Comparison of ENCODE assay signal across 18 mouse cellular contexts in genomic region chr10:108904371-108904770, GRCm38 (mm10).
A peak's percentile ranks its signal among the peaks of the same experiment; 100 is the strongest.
DNase-seq lines count a peak whose midpoint lies in the region; ATAC-seq lines count a peak whose summit lies in the region.
"Had no signal": no experiment of that assay in that cellular context is flagged by ENCODE, and none has a peak within 500 bp of the region (broad histone marks: within the 10 kb centered on the region; RNA-seq: fewer than 3 reads in every experiment).

No protein-coding gene starts in this region.

- H3K4me2 ChIP-seq in midbrain, embryonic 11.5 days = no peak overlapping the region
- no peak overlapping the region for H3K4me2 ChIP-seq in midbrain, embryonic 16.5 days (ENCODE audit: low read length)
- H3K4me2 ChIP-seq: embryonic facial prominence, embryonic 12.5 days; forebrain, embryonic 15.5 days; hindbrain, embryonic 12.5 days had no signal

- intact Hi-C loops in left cerebral cortex, postnatal 10 days (cut with DNase I) = no loop called here

- H3K4me3 ChIP-seq in midbrain, embryonic 11.5 days (ENCODE audit: low read depth, low read length) = no peak overlapping the region
- H3K4me3 ChIP-seq in midbrain, embryonic 16.5 days (ENCODE audit: low read depth, low read length) = no peak overlapping the region
- no peak overlapping the region for H3K4me3 ChIP-seq in heart, embryonic 10.5 days
- H3K4me3 ChIP-seq: embryonic facial prominence, embryonic 12.5 days; forebrain, embryonic 15.5 days; heart, adult 2 months; hindbrain, embryonic 12.5 days had no signal

- no peaks in the 10 kb centered on the region for H3K4me1 ChIP-seq in midbrain, embryonic 11.5 days (ENCODE audit: control insufficient read depth, insufficient read depth, low read length)
- H3K4me1 ChIP-seq in midbrain, embryonic 16.5 days (ENCODE audit: control insufficient read depth, insufficient read depth, low read length) = 0 out of 2 replicates have a peak, but pooled peaks cover 3% of the 10 kb centered on the region
- H3K4me1 ChIP-seq in heart, embryonic 10.5 days = no peaks in the 10 kb centered on the region
- H3K4me1 ChIP-seq: embryonic facial prominence, embryonic 12.5 days; forebrain, embryonic 15.5 days; hindbrain, embryonic 12.5 days had no signal

- DNase-seq in cerebellum, postnatal 10 days = peak; percentile 18 to 21
- DNase-seq in midbrain, embryonic 11.5 days (ENCODE audit: low spot score, missing footprints) = peak; percentile 76
- peak; percentile 37 to 39 for DNase-seq in layer of hippocampus, adult 8-10 months (ENCODE audit: low spot score in 2 of 2)
- peak; percentile 51 for DNase-seq in telencephalon, adult 2 months (ENCODE audit: low read depth, low spot score)
- no peak for DNase-seq in left cerebral cortex, postnatal 10 days (ENCODE audit: extremely low spot score in 1 of 2, low spot score in 2 of 2)
- no peak for DNase-seq in heart, embryonic 10.5 days (ENCODE audit: low spot score)
- DNase-seq: adrenal gland, adult 8-10 months; adrenal gland, postnatal 36 days; gastrocnemius, postnatal 14 days; heart, adult 2 months; heart, postnatal 10 days; heart, postnatal 4 days had no signal

- ATAC-seq in cerebellum, adult (ENCODE audit: insufficient number of reproducible peaks, low FRiP score, low TSS enrichment) = no peak
- ATAC-seq in midbrain, embryonic 11.5 days (ENCODE audit: low FRiP score) = no peak
- ATAC-seq in midbrain, embryonic 16.5 days = no peak
- ATAC-seq: forebrain, embryonic 15.5 days; hindbrain, postnatal 0 days had no signal

- no peaks in the 10 kb centered on the region for H3K9me3 ChIP-seq in midbrain, embryonic 11.5 days (ENCODE audit: control insufficient read depth, low read length)
- H3K9me3 ChIP-seq in midbrain, embryonic 16.5 days (replicated peaks; ENCODE audit: control insufficient read depth, low read length, poor library complexity, severe bottlenecking) = no peaks in the 10 kb centered on the region
- H3K9me3 ChIP-seq in heart, embryonic 10.5 days = no peaks in the 10 kb centered on the region
- H3K9me3 ChIP-seq: embryonic facial prominence, embryonic 12.5 days; forebrain, embryonic 15.5 days; hindbrain, embryonic 12.5 days had no signal

- no peaks in the 10 kb centered on the region for H3K27me3 ChIP-seq in midbrain, embryonic 11.5 days (ENCODE audit: control insufficient read depth, insufficient read depth, low read length)
- no peaks in the 10 kb centered on the region for H3K27me3 ChIP-seq in midbrain, embryonic 16.5 days (ENCODE audit: control insufficient read depth, insufficient read depth, low read depth, low read length)
- no peaks in the 10 kb centered on the region for H3K27me3 ChIP-seq in heart, embryonic 10.5 days (ENCODE audit: insufficient read depth, poor library complexity, severe bottlenecking)
- H3K27me3 ChIP-seq: embryonic facial prominence, embryonic 12.5 days; forebrain, embryonic 15.5 days; hindbrain, embryonic 12.5 days had no signal

- 80% methylated on average over 4 of the region's 4 CpGs for WGBS in midbrain, embryonic 11.5 days
- WGBS in midbrain, embryonic 16.5 days = 75% methylated on average over 4 of the region's 4 CpGs
- WGBS in heart, embryonic 10.5 days = 75% methylated on average over 4 of the region's 4 CpGs

- H3K36me3 ChIP-seq in midbrain, embryonic 11.5 days (ENCODE audit: control insufficient read depth, insufficient read depth, low read length) = no peaks in the 10 kb centered on the region
- H3K36me3 ChIP-seq in midbrain, embryonic 16.5 days (ENCODE audit: control insufficient read depth, insufficient read depth, low read length) = peaks cover 2% of the 10 kb centered on the region; the same call in 1 of the 2 replicates
- H3K36me3 ChIP-seq in heart, embryonic 10.5 days = no peaks in the 10 kb centered on the region
- H3K36me3 ChIP-seq: embryonic facial prominence, embryonic 12.5 days; forebrain, embryonic 15.5 days had no signal

- H3K9ac ChIP-seq in midbrain, embryonic 11.5 days (ENCODE audit: low read length) = no peak overlapping the region
- no peak overlapping the region for H3K9ac ChIP-seq in midbrain, embryonic 16.5 days (ENCODE audit: low read depth, low read length)
- H3K9ac ChIP-seq: embryonic facial prominence, embryonic 12.5 days; forebrain, embryonic 15.5 days; hindbrain, embryonic 12.5 days had no signal

- H3K27ac ChIP-seq in midbrain, embryonic 11.5 days (ENCODE audit: low read depth, low read length) = no peak overlapping the region
- no peak overlapping the region for H3K27ac ChIP-seq in midbrain, embryonic 16.5 days (ENCODE audit: low read length)
- H3K27ac ChIP-seq in heart, embryonic 10.5 days = no peak overlapping the region
- H3K27ac ChIP-seq: embryonic facial prominence, embryonic 12.5 days; forebrain, embryonic 15.5 days; heart, adult 2 months; hindbrain, embryonic 12.5 days; hindbrain, postnatal 0 days had no signal

Comparison
In these comparisons a context has a peak if more than half of its experiments do, and no peak if none do; other contexts are left out.
1. DNase-seq: peak in cerebellum, postnatal 10 days (2 of 2), midbrain, embryonic 11.5 days (single experiment), layer of hippocampus, adult 8-10 months (2 of 2) and telencephalon, adult 2 months (single experiment); none in left cerebral cortex, postnatal 10 days (0 of 2) and heart, embryonic 10.5 days (single experiment).